Mouse (Mus musculus): ENCODE results near the gene Ccdc88a. TPM values are rescaled to one million over a fixed set of nuclear protein-coding genes. Genes with fewer than 3 reads are reported as not detected.

Ccdc88a gene
- total RNA-seq, 4 experiments from 2014 or later, result 1.4 to 2.9 (median 1.5) TPM

DNA sequence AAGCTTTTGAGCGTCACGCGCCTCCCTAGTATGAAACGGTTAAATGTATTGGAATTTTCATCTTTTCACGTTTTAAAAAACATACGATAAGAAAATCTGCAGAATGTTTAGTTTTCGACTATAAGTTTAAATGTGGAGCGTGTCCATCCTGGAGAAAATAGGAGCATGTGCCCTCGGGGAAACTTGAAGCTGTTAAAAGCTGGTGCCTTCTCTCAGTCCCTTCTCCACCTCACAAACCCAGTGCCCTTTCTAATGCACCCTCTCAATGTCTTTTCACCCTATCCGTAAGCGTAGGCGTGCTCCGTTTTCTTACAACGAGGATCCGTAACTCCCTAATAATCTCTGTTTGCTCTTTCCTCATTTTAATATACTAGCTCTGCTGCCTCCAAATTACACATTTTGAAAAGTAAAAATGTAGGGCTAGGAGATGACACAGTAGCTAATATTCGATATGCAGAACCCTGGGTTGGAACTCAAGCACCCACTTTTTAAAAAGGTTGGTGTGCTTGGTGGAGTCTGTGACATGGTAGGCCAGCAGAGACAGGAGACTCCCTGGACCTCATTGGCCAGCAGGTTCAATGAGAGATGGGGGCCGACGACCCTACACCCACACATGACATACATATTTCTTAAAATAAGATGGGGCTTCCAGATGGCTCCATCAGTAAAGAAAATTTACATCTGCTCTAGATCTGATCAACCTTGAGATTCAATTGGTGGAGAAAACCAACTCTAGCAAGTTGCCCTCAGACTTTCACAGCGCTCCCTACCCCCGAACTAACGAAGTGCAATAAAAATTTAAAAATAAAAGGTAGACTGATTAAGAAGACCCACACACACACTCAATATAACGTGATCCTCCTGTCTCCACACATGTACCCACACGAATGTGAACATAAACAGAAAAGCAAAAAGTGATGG lies 175.3 kb downstream of the Ccdc88a start:
- no peak for DNase-seq (ENCODE audit: low spot score in 2 of 2)

DNA sequence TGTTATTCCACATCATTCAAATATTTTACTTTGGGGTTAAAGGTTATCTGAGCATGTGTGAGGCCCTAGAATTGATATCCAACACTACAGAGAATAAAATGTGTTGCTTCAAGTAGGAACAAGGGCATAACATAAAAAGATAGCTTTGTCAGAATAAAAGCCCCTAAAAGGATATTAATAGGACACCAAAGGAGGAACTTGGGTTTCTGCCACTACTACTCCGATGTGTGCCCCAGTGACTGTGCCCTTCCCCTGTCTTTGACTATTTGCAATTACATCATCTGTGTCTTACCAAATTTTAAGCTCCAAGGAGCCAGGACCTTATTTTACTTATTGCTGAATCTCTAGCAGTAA lies 175.9 kb downstream of the Ccdc88a start:
- DNase-seq (ENCODE audit: low spot score in 2 of 2), result no peak

Other genes starting within 250 kb of the Ccdc88a start
- gene Pnpt1, start 242.9 kb upstream of the Ccdc88a start, total RNA-seq (2022), result 10 to 100 TPM; 12.9 to 15.2 (median 13.9) TPM
- gene Ppp4r3b, start 200.8 kb upstream of the Ccdc88a start, total RNA-seq (2022), result 10 to 100 TPM; 19.2 to 31.6 (median 23.7) TPM
- 10 to 100 TPM in 2 of 4 experiments, 1 to 10 TPM in 2; 8.5 to 12.6 (median 9.7) TPM for gene Cfap36, start 126.2 kb upstream of the Ccdc88a start, total RNA-seq (2022)
- 10 to 100 TPM; 22.5 to 27.0 (median 23.8) TPM for gene Prorsd1, start 141.4 kb downstream of the Ccdc88a start, total RNA-seq (2022)
- 10 to 100 TPM; 20.3 to 25.4 (median 24.8) TPM for gene Mtif2, start 152.8 kb downstream of the Ccdc88a start, total RNA-seq (2022)
- gene Clhc1, start 174.3 kb downstream of the Ccdc88a start, total RNA-seq (2022), result not detected
- gene Rps27a, start 174.5 kb downstream of the Ccdc88a start, total RNA-seq (2022), result 100 to 1,000 TPM; 401 to 487 (median 425) TPM